Mouse (Mus musculus): Measurements from ENCODE around the gene Cux2. TPM values are rescaled to one million over a fixed set of nuclear protein-coding genes. Genes with fewer than 3 reads are reported as not detected.

The Cux2 gene
- polyA plus RNA-seq, 1 experiment from 2014 or later = 3.1 TPM

GRCm38 (mm10) chr5:122068563-122068962 is 18.7 kb upstream of the Cux2 start:
- no peaks in the 10 kb centered on the region for H3K4me1 ChIP-seq (ENCODE audit: control insufficient read depth, low read depth, low read length)
- H3K27ac ChIP-seq (ENCODE audit: low read length) = no peak overlapping the region
- no peaks in the 10 kb centered on the region for H3K36me3 ChIP-seq (ENCODE audit: control insufficient read depth, insufficient read depth)
- H3K9ac ChIP-seq (ENCODE audit: low read depth, low read length) = no peak overlapping the region
- no peak overlapping the region for H3K4me3 ChIP-seq (ENCODE audit: low read depth, low read length)
- H3K27me3 ChIP-seq (ENCODE audit: control insufficient read depth, insufficient read depth, low read depth, low read length) = no peaks in the 10 kb centered on the region
- no peak overlapping the region for H3K4me2 ChIP-seq (ENCODE audit: low read depth, low read length)
- WGBS (ENCODE audit: insufficient replicate concordance) = 72% methylated on average over 13 of the region's 13 CpGs
- H3K9me3 ChIP-seq (replicated peaks; ENCODE audit: control insufficient read depth, low read length) = no peaks in the 10 kb centered on the region
- ATAC-seq (ENCODE audit: low read depth) = no peak

- no peak for ATAC-seq (ENCODE audit: low read depth)
- no peaks in the 10 kb centered on the region for H3K27me3 ChIP-seq (ENCODE audit: control insufficient read depth, insufficient read depth, low read depth, low read length)
- WGBS (ENCODE audit: insufficient replicate concordance) = 67% methylated on average over 25 of the region's 25 CpGs
These were observed 13.5 kb upstream of the Cux2 start for GRCm38 (mm10) chr5:122063204-122063933.

GRCm38 (mm10) chr5:122062479-122062878 is 12.6 kb upstream of the Cux2 start:
- no peak for ATAC-seq (ENCODE audit: low read depth)
- H3K27me3 ChIP-seq (ENCODE audit: control insufficient read depth, insufficient read depth, low read depth, low read length) = no peaks in the 10 kb centered on the region
- H3K4me3 ChIP-seq (ENCODE audit: low read depth, low read length) = no peak overlapping the region
- H3K27ac ChIP-seq (ENCODE audit: low read length) = no peak overlapping the region
- no peak overlapping the region for H3K9ac ChIP-seq (ENCODE audit: low read depth, low read length)
- peaks cover 4% of the 10 kb centered on the region for H3K4me1 ChIP-seq (ENCODE audit: control insufficient read depth, low read depth, low read length)
- WGBS (ENCODE audit: insufficient replicate concordance) = 9% methylated on average over 12 of the region's 12 CpGs
- H3K4me2 ChIP-seq (ENCODE audit: low read depth, low read length) = no peak overlapping the region
- H3K36me3 ChIP-seq (ENCODE audit: control insufficient read depth, insufficient read depth) = no peaks in the 10 kb centered on the region
- H3K9me3 ChIP-seq (replicated peaks; ENCODE audit: control insufficient read depth, low read length) = 0 out of 2 replicates have a peak, but pooled peaks cover 3% of the 10 kb centered on the region

More at GRCm38 (mm10) chr5:122063204-122063933, 13.5 kb upstream of the Cux2 start:
- Histone ChIP-seq H3K9ac (ENCODE audit: low read depth, low read length) (no peak overlapping the region), H3K4me1 (ENCODE audit: control insufficient read depth, low read depth, low read length) (peaks cover 4% of the 10 kb centered on the region), H3K9me3 (replicated peaks; ENCODE audit: control insufficient read depth, low read length) (no peaks in the 10 kb centered on the region), H3K4me2 (ENCODE audit: low read depth, low read length) (no peak overlapping the region), H3K36me3 (ENCODE audit: control insufficient read depth, insufficient read depth) (no peaks in the 10 kb centered on the region), H3K27ac (ENCODE audit: low read length) (no peak overlapping the region), H3K4me3 (ENCODE audit: low read depth, low read length) (no peak overlapping the region)

- 21% methylated on average over 12 of the region's 12 CpGs for WGBS (ENCODE audit: insufficient replicate concordance)
- Histone ChIP-seq H3K9ac (ENCODE audit: low read depth, low read length) (no peak overlapping the region), H3K27ac (ENCODE audit: low read length) (no peak overlapping the region), H3K9me3 (replicated peaks; ENCODE audit: control insufficient read depth, low read length) (0 out of 2 replicates have a peak, but pooled peaks cover 3% of the 10 kb centered on the region), H3K27me3 (ENCODE audit: control insufficient read depth, insufficient read depth, low read depth, low read length) (no peaks in the 10 kb centered on the region), H3K4me3 (ENCODE audit: low read depth, low read length) (no peak overlapping the region), H3K36me3 (ENCODE audit: control insufficient read depth, insufficient read depth) (no peaks in the 10 kb centered on the region), H3K4me2 (ENCODE audit: low read depth, low read length) (no peak overlapping the region), H3K4me1 (ENCODE audit: control insufficient read depth, low read depth, low read length) (peaks cover 4% of the 10 kb centered on the region)
- ATAC-seq (ENCODE audit: low read depth) = no peak
These were observed 10.9 kb upstream of the Cux2 start for GRCm38 (mm10) chr5:122060767-122061333.

GRCm38 (mm10) chr5:122059060-122060017 is 9.4 kb upstream of the Cux2 start:
- Histone ChIP-seq H3K36me3 (ENCODE audit: control insufficient read depth, insufficient read depth) (no peaks in the 10 kb centered on the region), H3K4me2 (ENCODE audit: low read depth, low read length) (peak overlapping the region; percentile 46), H3K4me3 (ENCODE audit: low read depth, low read length) (0 out of 2 replicates have a peak overlapping the region, but pooled peaks have one; percentile 9), H3K27ac (ENCODE audit: low read length) (no peak overlapping the region), H3K9ac (ENCODE audit: low read depth, low read length) (no peak overlapping the region), H3K4me1 (ENCODE audit: control insufficient read depth, low read depth, low read length) (peaks cover 4% of the 10 kb centered on the region), H3K27me3 (ENCODE audit: control insufficient read depth, insufficient read depth, low read depth, low read length) (no peaks in the 10 kb centered on the region), H3K9me3 (replicated peaks; ENCODE audit: control insufficient read depth, low read length) (0 out of 2 replicates have a peak, but pooled peaks cover 3% of the 10 kb centered on the region)
- WGBS (ENCODE audit: insufficient replicate concordance) = 22% methylated on average over 39 of the region's 39 CpGs
- ATAC-seq (ENCODE audit: low read depth) = no peak

- Histone ChIP-seq H3K36me3 (ENCODE audit: control insufficient read depth, insufficient read depth) (no peaks in the 10 kb centered on the region), H3K4me2 (ENCODE audit: low read depth, low read length) (no peak overlapping the region), H3K27me3 (ENCODE audit: control insufficient read depth, insufficient read depth, low read depth, low read length) (peaks cover 4% of the 10 kb centered on the region), H3K27ac (ENCODE audit: low read length) (no peak overlapping the region), H3K9me3 (replicated peaks; ENCODE audit: control insufficient read depth, low read length) (0 out of 2 replicates have a peak, but pooled peaks cover 3% of the 10 kb centered on the region), H3K4me3 (ENCODE audit: low read depth, low read length) (no peak overlapping the region), H3K9ac (ENCODE audit: low read depth, low read length) (no peak overlapping the region), H3K4me1 (ENCODE audit: control insufficient read depth, low read depth, low read length) (peaks cover 6% of the 10 kb centered on the region)
- 60% methylated on average over 6 of the region's 6 CpGs for WGBS (ENCODE audit: insufficient replicate concordance)
- no peak for ATAC-seq (ENCODE audit: low read depth)
These were observed 7.7 kb upstream of the Cux2 start for GRCm38 (mm10) chr5:122057622-122058021.

GRCm38 (mm10) chr5:122056557-122056956 is 6.7 kb upstream of the Cux2 start:
- H3K4me2 ChIP-seq (ENCODE audit: low read depth, low read length) = no peak overlapping the region
- H3K27ac ChIP-seq (ENCODE audit: low read length) = no peak overlapping the region
- peaks cover 7% of the 10 kb centered on the region for H3K27me3 ChIP-seq (ENCODE audit: control insufficient read depth, insufficient read depth, low read depth, low read length)
- no peaks in the 10 kb centered on the region for H3K36me3 ChIP-seq (ENCODE audit: control insufficient read depth, insufficient read depth)
- H3K9ac ChIP-seq (ENCODE audit: low read depth, low read length) = no peak overlapping the region
- 0 out of 2 replicates have a peak, but pooled peaks cover 3% of the 10 kb centered on the region for H3K9me3 ChIP-seq (replicated peaks; ENCODE audit: control insufficient read depth, low read length)
- WGBS (ENCODE audit: insufficient replicate concordance) = 58% methylated on average over 8 of the region's 8 CpGs
- no peak for ATAC-seq (ENCODE audit: low read depth)
- no peak overlapping the region for H3K4me3 ChIP-seq (ENCODE audit: low read depth, low read length)
- peaks cover 6% of the 10 kb centered on the region for H3K4me1 ChIP-seq (ENCODE audit: control insufficient read depth, low read depth, low read length)

- WGBS (ENCODE audit: insufficient replicate concordance) = 36% methylated on average over 13 of the region's 13 CpGs
- Histone ChIP-seq H3K4me2 (ENCODE audit: low read depth, low read length) (no peak overlapping the region), H3K4me3 (ENCODE audit: low read depth, low read length) (no peak overlapping the region), H3K27me3 (ENCODE audit: control insufficient read depth, insufficient read depth, low read depth, low read length) (peaks cover 25% of the 10 kb centered on the region), H3K36me3 (ENCODE audit: control insufficient read depth, insufficient read depth) (no peaks in the 10 kb centered on the region), H3K4me1 (ENCODE audit: control insufficient read depth, low read depth, low read length) (peaks cover 2% of the 10 kb centered on the region; the same call in 1 of the 2 replicates), H3K27ac (ENCODE audit: low read length) (no peak overlapping the region), H3K9me3 (replicated peaks; ENCODE audit: control insufficient read depth, low read length) (0 out of 2 replicates have a peak, but pooled peaks cover 3% of the 10 kb centered on the region), H3K9ac (ENCODE audit: low read depth, low read length) (no peak overlapping the region)
- ATAC-seq (ENCODE audit: low read depth) = peak; percentile 51
These were observed 4.4 kb upstream of the Cux2 start for GRCm38 (mm10) chr5:122054130-122054843.
